Mouse (Mus musculus) right cerebral cortex, postnatal 25 days (tissue): ENCODE data around the gene Fbxo22.
"Not testable (repeated sequence)": the region's sequence is repeated elsewhere in the genome, so short reads cannot be mapped to it uniquely, and the experiment has no call there.

Experiments
- DNase-seq: peaks from one replicate; pipeline ENCODE4 v3.0.0; 2022

Fbxo22 gene

GRCm38 (mm10) chr9:55240852-55241251 lies 32.1 kb downstream of the Fbxo22 start:
- DNase-seq, result no peak

GRCm38 (mm10) chr9:55241863-55242685 lies 33.3 kb downstream of the Fbxo22 start:
- no peak for DNase-seq

GRCm38 (mm10) chr9:55243280-55243679 lies 34.6 kb downstream of the Fbxo22 start:
- DNase-seq, result no peak

- no peak for DNase-seq
Measured at GRCm38 (mm10) chr9:55244079-55244478, 35.4 kb downstream of the Fbxo22 start.

- DNase-seq, result not testable (repeated sequence)
Measured at GRCm38 (mm10) chr9:55245057-55245750, 36.5 kb downstream of the Fbxo22 start.

- no peak for DNase-seq
Measured at GRCm38 (mm10) chr9:55246440-55246839, 37.7 kb downstream of the Fbxo22 start.

- DNase-seq, result no peak
Measured at GRCm38 (mm10) chr9:55246918-55247317, 38.2 kb downstream of the Fbxo22 start.

- DNase-seq, result no peak
Measured at GRCm38 (mm10) chr9:55248465-55248864, 39.7 kb downstream of the Fbxo22 start.

GRCm38 (mm10) chr9:55250595-55251247 lies 42.0 kb downstream of the Fbxo22 start:
- no peak for DNase-seq

- DNase-seq, result not testable (repeated sequence)
Measured at GRCm38 (mm10) chr9:55252097-55252496, 43.4 kb downstream of the Fbxo22 start.

- DNase-seq, result no peak
Measured at GRCm38 (mm10) chr9:55253849-55254248, 45.1 kb downstream of the Fbxo22 start.

- DNase-seq, result no peak
Measured at GRCm38 (mm10) chr9:55255056-55255455, 46.3 kb downstream of the Fbxo22 start.

- DNase-seq, result no peak
Measured at GRCm38 (mm10) chr9:55255604-55256003, 46.9 kb downstream of the Fbxo22 start.

- DNase-seq, result no peak
Measured at GRCm38 (mm10) chr9:55257105-55257504, 48.4 kb downstream of the Fbxo22 start.

- DNase-seq, result no peak
Measured at GRCm38 (mm10) chr9:55259741-55260140, 51.0 kb downstream of the Fbxo22 start.

- no peak for DNase-seq
Measured at GRCm38 (mm10) chr9:55264356-55265302, 55.9 kb downstream of the Fbxo22 start.

- no peak for DNase-seq
Measured at GRCm38 (mm10) chr9:55271960-55272560, 63.3 kb downstream of the Fbxo22 start.

- peak; percentile 14 for DNase-seq
Measured at GRCm38 (mm10) chr9:55273906-55274305, 65.2 kb downstream of the Fbxo22 start.
